Mouse (Mus musculus): ENCODE results near the gene Olfr193.
"Not testable (repeated sequence)": the region's sequence is repeated elsewhere in the genome, so short reads cannot be mapped to it uniquely, and the experiment has no call there.

The Olfr193 gene

DNA sequence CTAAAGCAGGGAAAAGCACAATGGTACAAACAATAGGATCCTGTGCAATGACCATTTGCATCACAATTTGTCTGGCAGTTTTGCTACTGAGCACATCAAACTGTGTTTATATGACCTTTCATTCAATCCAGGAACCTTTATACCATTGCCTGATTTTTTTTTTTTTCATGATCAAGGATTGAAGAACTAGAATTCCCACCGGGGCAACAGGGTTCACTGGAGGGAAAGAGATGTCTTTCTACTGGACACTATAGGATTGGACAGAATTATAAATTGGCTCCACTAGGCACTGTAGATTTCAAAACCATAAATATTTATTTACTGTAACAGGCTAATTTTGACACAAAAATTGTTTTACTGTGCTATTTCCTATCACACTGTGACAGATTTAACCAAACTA lies at the start of gene Olfr193:
Gene Olfr193, minus strand, starts transcription at position 101 of the 400 bp plus-strand sequence.
- no peak for DNase-seq (ENCODE audit: low read depth, low spot score)

DNA sequence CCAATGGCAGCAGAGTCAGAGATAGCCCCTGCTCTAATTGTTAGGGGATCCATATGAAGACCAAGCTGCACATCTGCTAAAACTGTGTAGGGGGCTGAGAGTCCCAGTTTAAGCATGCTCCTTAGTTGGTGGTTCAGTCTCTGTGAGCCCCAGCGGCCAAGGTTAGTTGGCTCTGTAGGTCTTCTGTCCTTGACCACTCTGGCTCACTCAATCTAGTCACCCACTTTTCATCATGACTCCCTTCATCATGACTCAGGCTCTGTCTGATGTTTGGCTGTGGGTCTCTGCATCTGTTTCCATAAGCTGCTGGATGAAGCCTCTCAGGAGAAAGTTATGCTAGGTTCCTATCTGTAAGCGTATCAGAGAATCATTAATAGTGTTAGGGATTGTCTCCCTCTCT lies 40.3 kb upstream of the Olfr193 start:
- no peak for DNase-seq (ENCODE audit: low read depth, low spot score)

DNA sequence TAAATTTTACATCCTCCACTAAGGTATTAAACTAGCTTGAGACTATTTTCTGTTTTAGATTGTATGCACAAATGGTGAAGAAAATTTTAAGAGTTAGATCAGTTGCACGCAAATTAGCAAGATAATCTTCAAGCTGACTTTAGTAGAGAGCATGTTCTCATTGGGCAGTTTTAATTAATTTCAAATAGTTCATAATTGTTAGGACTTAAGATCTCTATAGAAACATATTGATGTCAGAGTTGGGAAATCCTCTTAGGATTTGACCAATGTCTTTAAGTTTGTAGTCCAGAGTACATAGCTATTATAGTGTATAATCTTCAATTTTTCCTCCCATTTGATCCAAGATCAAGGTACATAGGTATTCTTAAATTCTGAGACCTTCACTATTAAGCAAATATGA lies 35.1 kb upstream of the Olfr193 start, which contains the start of gene Olfr195:
Gene Olfr195, plus strand, starts transcription at position 301 of the 400 bp plus-strand sequence.
- DNase-seq (ENCODE audit: low read depth, low spot score), result no peak

DNA sequence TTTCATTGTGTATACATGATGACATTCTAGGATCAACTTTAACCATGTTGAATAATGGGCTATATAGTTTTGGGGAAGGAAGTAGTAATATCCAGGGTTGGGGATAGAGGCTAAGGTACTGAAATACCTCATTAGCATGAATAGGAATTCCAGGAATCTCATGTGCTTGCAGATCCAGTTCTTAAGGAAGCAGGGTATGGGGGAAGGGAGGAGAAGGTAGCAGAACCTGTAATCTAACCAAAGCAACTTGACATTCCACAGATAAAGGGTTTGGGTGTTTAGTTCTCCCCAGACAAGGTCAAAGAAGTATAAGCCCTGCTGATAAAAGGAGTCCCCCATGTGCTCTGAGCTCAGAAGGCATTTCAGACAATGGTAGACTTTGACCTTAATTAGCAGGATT lies 29.4 kb upstream of the Olfr193 start:
- DNase-seq (ENCODE audit: low read depth, low spot score), result no peak

DNA sequence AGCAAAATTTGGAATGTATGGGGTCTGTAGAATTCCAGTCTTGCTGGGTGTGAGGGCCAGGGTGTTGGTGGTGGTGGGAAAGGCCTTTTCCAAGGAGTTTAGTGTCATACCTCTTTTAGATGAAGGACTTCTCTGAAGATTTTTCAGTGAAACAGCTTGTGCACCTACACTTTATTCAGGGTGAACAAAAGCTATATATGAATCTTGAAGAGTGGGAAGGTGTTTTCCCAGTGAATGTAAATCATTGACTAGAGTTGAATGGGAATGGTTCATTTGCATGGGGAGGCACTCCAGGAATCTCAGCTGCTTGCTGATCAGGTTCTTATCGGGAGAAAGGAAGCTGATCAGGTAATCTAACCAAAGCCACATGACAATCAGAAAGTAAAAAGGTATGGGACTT lies 19.1 kb upstream of the Olfr193 start:
- no peak for DNase-seq (ENCODE audit: low read depth, low spot score)

DNA sequence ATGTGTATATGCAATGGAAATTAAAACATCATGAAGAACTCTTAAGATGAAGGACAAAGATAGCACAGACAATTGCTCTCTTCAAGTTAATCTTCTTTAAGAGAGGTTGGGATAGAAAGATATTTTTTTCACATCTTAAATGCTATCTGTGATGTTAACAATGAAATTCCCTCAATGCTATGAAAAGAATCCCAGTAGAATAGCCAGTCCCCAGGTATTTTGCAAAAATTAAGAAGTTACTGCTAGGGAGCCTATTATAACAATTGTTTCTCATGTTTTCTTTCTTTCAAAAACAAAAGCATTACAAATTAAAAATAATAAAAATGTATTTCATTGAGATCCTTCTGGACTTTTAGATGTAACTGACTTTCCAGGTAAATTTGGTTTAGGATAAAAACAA lies 9.3 kb upstream of the Olfr193 start, which contains the start of gene Olfr194:
Gene Olfr194, minus strand, starts transcription at position 101 of the 400 bp plus-strand sequence.
- DNase-seq (ENCODE audit: low read depth, low spot score), result no peak

DNA sequence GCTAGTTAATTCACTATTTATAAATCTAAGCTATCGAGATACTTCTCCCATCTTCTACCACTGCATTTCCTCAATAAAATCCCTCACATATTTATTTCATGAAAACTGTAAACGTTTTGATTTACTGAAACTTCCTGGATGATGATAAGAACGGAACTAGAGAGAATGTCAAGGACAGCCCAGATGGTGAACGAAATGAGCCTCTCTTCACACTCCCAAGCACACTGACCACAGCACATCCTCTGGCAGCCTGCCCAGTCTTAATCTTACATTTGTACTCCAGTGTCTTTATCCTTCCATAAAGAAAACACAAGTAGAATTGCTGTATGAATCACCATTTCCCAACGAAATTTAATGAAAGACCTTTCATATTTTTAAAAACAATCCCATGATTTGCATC lies 3.2 kb downstream of the Olfr193 start:
- DNase-seq (ENCODE audit: low read depth, low spot score), result not testable (repeated sequence)

DNA sequence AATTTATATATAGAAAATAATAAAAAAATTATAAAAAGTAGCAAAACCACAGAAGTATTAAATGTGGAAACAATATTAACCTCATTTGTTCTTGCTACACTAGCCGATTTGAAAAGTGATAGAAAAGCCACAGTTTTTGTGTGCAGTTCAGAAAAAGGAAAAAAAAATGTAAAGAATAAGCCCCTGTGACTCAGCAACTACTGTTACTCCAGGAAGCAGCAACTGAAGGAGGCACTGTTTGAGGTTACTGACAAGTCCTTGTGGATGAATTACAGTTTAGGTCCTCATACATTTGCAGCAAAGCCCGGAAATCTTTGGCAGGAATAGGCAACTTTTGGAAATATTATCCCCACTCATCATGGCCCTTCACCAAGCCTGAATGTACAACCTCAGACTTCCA lies 6.4 kb downstream of the Olfr193 start:
- no peak for DNase-seq (ENCODE audit: low read depth, low spot score)

DNA sequence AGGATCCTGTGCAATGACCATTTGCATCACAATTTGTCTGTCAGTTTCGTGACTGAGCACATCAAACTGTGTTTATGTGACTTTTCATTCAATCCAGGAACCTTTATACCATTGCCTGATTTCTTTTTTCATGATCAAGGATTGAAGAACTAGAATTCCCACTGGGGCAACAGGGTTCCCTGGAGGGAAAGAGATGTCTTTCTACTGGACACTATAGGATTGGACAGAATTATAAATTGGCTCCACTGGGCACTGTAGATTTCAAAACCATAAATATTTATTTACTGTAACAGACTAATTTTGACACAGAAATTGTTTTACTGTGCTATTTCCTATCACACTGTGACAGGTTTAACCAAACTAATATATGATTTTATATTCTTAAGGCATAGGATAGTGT lies 22.0 kb downstream of the Olfr193 start, which contains the start of gene Olfr191:
Gene Olfr191, minus strand, starts transcription at position 101 of the 400 bp plus-strand sequence.
- DNase-seq (ENCODE audit: low read depth, low spot score), result not testable (repeated sequence)

DNA sequence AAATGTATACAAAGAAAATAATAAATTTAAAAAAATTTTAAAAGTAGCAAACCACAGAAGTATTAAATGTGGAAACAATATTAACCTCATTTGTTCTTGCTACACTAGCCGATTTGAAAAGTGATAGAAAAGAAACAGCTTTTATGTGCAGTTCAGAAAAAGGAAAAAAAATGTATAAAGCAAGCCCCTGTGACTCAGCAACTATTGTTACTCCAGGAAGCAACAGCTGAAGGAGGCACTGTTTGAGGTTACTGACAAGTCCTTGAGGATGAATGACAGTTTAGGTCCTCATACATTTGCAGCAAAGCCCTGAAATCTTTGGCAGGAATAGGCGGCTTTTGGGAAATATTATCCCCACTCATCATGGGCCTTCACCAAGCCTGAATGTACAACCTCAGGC lies 30.6 kb downstream of the Olfr193 start:
- DNase-seq (ENCODE audit: low read depth, low spot score), result not testable (repeated sequence)

DNA sequence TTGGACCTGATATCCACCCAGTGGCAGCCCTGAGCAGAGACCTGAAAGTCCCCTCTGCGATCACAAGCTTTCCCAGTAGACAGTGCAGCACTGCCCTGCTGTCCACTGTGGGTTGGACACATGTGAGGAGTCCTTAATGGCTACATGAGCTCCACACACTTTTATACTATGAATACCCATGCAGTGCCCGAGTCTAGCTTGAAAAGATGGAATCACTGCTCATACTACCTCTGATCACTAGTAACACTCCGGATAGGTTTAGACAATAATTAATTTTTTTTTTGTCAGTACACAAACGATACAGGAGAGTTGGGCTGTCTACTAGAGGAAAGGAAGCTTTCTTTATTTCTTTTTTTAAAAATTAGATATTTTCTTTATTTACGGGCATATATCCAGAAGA lies 33.8 kb downstream of the Olfr193 start, which contains the start of gene Olfr190:
Gene Olfr190, minus strand, starts transcription at position 101 of the 400 bp plus-strand sequence.
- no peak for DNase-seq (ENCODE audit: low read depth, low spot score)

DNA sequence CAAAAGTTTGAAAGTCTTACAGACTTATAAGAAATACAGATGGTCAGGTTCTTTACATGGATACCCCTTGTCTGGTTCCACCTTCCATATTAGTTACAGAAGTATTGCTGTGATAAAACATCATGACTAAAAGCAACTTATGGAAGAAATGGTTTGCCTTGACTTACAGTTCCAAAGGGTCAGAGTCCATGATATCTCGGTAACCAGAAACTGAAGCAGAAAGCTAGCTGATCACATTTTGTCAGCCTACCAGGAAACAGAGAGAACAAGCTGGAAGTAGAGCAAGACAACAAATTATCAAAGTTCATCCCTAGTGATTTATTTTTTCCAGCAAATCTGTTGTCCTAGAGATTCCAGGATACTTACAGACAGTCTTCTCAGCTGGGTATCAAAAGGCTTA lies 38.2 kb downstream of the Olfr193 start:
- DNase-seq (ENCODE audit: low read depth, low spot score), result no peak

DNA sequence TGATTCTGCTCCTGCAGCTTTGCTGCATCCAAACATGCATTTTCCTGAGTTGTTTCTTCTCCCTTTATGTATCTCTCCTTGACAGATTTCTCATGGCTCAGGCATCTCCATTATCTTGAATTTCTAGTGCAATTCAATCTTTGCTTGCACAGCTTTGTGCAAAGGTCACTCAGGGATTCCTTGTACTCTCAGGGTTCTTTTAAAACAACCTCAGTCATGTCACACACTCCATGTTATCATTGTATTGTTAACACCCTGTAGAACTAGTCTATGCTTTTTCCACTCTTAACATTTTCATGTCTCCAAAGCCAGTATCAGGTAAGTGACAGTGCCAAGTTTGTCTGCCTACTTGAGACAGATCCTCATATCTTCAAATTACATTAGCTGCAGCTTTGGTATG lies 39.9 kb downstream of the Olfr193 start:
- no peak for DNase-seq (ENCODE audit: low read depth, low spot score)

DNA sequence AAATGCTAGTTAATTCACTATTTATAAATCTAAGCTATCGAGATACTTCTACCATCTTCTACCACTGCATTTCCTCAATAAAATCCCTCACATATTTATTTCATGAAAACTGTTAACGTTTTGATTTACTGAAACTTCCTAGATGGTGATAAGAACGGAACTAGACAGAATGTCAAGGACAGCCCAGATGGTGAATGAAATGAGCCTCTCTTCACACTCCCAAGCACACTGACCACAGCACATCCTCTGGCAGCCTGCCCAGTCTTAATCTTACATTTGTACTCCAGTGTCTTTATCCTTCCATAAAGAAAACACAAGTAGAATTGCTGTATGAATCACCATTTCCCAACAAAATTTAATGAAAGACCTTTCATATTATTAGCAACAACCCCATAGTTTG lies 49.3 kb downstream of the Olfr193 start:
- DNase-seq (ENCODE audit: low read depth, low spot score), result not testable (repeated sequence)
